Mouse (Mus musculus) gastrocnemius, adult 2 months (tissue): ENCODE results near the gene Ttll11. TPM values are rescaled to one million over a fixed set of nuclear protein-coding genes. Genes with fewer than 3 reads are reported as not detected.

ENCODE experiments used
- DNase-seq: peaks from one replicate; pipeline ENCODE4 v3.0.0; 2022
- H3K27ac ChIP-seq: fragments of 200-600 bp; 2 replicates; pipeline ENCODE4 v1.8.1; 2022; ENCODE audit warnings: mild to moderate bottlenecking
- H3K4me3 ChIP-seq: fragments of 200-600 bp; 2 replicates; pipeline ENCODE4 v1.8.1; 2022; ENCODE audit warnings: mild to moderate bottlenecking, moderate library complexity
- CTCF ChIP-seq: fragments of 200-600 bp; IDR thresholded peaks from 2 replicates; pipeline ENCODE4 v1.8.1; 2022; ENCODE audit warnings: antibody characterized with exemption, mild to moderate bottlenecking, moderate library complexity
- intact Hi-C: fragments of 180-260 bp; cut with DNase I; formaldehyde crosslinking; loops from one replicate; pipeline ENCODE4 v1.15.1; 2025
- total RNA-seq, 2 experiments: library from RNA; stranded (reverse); gene quantifications; 2 replicates each; pipeline ENCODE4 v1.2.3; 2021

The Ttll11 gene
- total RNA-seq, 2 experiments from 2014 or later: 3.0 to 3.4 TPM

- TF ChIP-seq CTCF: no peak
- no peak overlapping the region for H3K4me3 ChIP-seq
- no peak for DNase-seq
- intact Hi-C loops: loop anchor here (2.0 kb wide), 1 partner anchor 66 kb away; no protein-coding TSS in a partner anchor
- H3K27ac ChIP-seq: no peak overlapping the region
Measured at GRCm38 (mm10) chr2:35856901-35857300, 122.8 kb downstream of the Ttll11 start.

GRCm38 (mm10) chr2:35854877-35855276 is 124.8 kb downstream of the Ttll11 start:
- Histone ChIP-seq H3K4me3 (no peak overlapping the region), H3K27ac (no peak overlapping the region)
- peak; percentile 10; the same call in 1 of the 2 replicates for TF ChIP-seq CTCF
- intact Hi-C loops: no loop called here
- DNase-seq: no peak

GRCm38 (mm10) chr2:35852971-35853370 is 126.7 kb downstream of the Ttll11 start:
- DNase-seq: no peak
- Histone ChIP-seq H3K27ac (peak overlapping the region; percentile 38; the same call in 1 of the 2 replicates), H3K4me3 (no peak overlapping the region)
- intact Hi-C loops: no loop called here
- TF ChIP-seq CTCF: no peak

GRCm38 (mm10) chr2:35852164-35852509 is 127.6 kb downstream of the Ttll11 start:
- intact Hi-C loops: no loop called here
- no peak for DNase-seq
- Histone ChIP-seq H3K27ac (peak overlapping the region; percentile 53), H3K4me3 (no peak overlapping the region)
- no peak for TF ChIP-seq CTCF

GRCm38 (mm10) chr2:35851420-35852163 is 128.1 kb downstream of the Ttll11 start:
- DNase-seq: no peak
- intact Hi-C loops: no loop called here
- TF ChIP-seq CTCF: no peak
- Histone ChIP-seq H3K27ac (peak overlapping the region; percentile 53), H3K4me3 (no peak overlapping the region)

DNA sequence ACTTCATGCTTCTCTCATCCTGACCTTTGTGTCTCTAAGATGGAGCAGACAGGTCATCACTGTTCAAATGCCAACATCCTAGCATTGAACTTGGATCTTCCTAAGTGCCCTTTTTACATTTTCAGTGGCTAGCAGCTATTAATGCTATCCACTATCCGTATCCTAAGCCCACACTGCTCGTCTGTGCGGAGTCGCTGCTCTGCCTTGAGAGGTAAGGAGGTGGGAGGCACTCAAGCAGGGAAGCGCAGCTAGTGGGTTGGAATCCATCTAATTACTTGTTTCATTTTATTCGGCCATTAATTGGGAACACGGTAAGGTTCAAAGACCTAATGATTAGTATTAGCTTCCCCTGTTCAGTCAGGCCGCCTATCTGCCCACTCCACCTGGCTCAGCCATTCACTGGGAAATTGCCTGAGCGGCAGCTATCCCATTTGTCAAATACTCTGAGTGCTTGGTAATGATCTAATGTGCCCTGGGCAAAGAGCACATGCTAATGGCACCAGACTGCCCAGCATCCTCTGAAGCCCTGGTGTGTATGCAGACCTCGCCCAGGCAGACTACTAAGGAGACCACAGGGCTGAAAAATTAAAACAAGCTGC is 130.0 kb downstream of the Ttll11 start:
- Histone ChIP-seq H3K4me3 (no peak overlapping the region), H3K27ac (no peak overlapping the region)
- TF ChIP-seq CTCF: no peak
- no peak for DNase-seq
- intact Hi-C loops: no loop called here

GRCm38 (mm10) chr2:35845611-35846504 is 133.9 kb downstream of the Ttll11 start:
- DNase-seq: peak; percentile 34
- Histone ChIP-seq H3K4me3 (no peak overlapping the region), H3K27ac (no peak overlapping the region)
- intact Hi-C loops: no loop called here
- no peak for TF ChIP-seq CTCF

- no peak for DNase-seq
- no peak for TF ChIP-seq CTCF
- Histone ChIP-seq H3K4me3 (no peak overlapping the region), H3K27ac (no peak overlapping the region)
- intact Hi-C loops: no loop called here
Measured at GRCm38 (mm10) chr2:35843896-35844690, 135.6 kb downstream of the Ttll11 start.

DNA sequence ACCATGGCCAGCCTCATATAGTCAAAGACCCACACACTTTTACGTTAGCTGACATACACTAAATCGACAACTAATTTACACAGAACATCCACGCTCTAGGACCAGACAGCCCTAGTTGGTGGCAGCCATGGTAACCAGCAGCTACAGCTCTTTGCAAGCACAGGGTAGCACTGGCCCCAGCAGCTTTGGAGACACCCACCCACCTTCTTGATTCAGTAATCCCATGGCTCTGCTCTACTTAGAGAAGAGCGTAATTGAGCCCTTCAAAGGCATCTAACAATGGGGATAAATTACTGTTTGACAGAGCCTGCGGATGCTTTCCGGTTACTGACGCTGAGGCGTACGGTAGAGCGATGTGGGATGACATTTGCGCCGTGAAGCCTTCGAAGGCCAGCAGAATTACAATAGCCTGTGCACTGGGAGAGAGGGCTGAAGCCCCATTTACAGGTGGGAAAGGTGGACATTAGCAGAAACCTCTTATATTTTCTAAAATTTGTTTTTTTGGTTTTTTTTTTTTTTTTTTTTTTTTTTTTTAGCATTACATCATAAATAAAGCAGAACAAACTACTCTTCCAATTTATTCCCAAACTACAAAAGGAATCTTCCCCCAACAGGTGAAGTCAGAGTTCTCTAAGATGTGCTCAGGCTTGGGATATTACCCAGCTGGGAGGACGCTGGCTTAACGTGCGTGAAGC is 136.8 kb downstream of the Ttll11 start:
- DNase-seq: no peak
- intact Hi-C loops: no loop called here
- Histone ChIP-seq H3K27ac (no peak overlapping the region), H3K4me3 (no peak overlapping the region)
- no peak for TF ChIP-seq CTCF

- no peak overlapping the region for H3K4me3 ChIP-seq
- DNase-seq: no peak
- intact Hi-C loops: no loop called here
- H3K27ac ChIP-seq: no peak overlapping the region
- no peak for TF ChIP-seq CTCF
Measured at GRCm38 (mm10) chr2:35841841-35842420, 137.8 kb downstream of the Ttll11 start.
